Comparison of ENCODE assay signal across 10 mouse cellular contexts in genomic region chr11:103852590-103853283, GRCm38 (mm10).
DNase-seq lines count a peak whose midpoint lies in the region; ATAC-seq lines count a peak whose summit lies in the region.
"Had no signal": no experiment of that assay in that cellular context is flagged by ENCODE, and none has a peak within 500 bp of the region (broad histone marks: within the 10 kb centered on the region; RNA-seq: fewer than 3 reads in every experiment).

No protein-coding gene starts in this region.

- H3K4me2 ChIP-seq in liver, embryonic 13.5 days = 0 out of 2 replicates have a peak overlapping the region, but pooled peaks have one; percentile 6

- no peaks in the 10 kb centered on the region for H3K9me3 ChIP-seq in liver, embryonic 13.5 days (replicated peaks)

- 16% methylated on average over 16 of the region's 16 CpGs for WGBS in liver, embryonic 13.5 days (ENCODE audit: insufficient replicate concordance)

- H3K9ac ChIP-seq in liver, embryonic 13.5 days = no peak overlapping the region

- no peak overlapping the region for H3K4me3 ChIP-seq in liver, embryonic 13.5 days (replicated peaks)

- peaks cover 28% of the 10 kb centered on the region for H3K4me1 ChIP-seq in liver, embryonic 13.5 days (replicated peaks)

- no peaks in the 10 kb centered on the region for H3K27me3 ChIP-seq in liver, embryonic 13.5 days

- H3K27ac ChIP-seq in liver, embryonic 13.5 days = no peak overlapping the region; the same call in none of the 2 replicates
- H3K27ac ChIP-seq: macrophage had no signal

- ATAC-seq in frontal cortex, adult (ENCODE audit: low TSS enrichment) = peak; percentile 69; the same call in 1 of the 2 replicates
- peak; percentile 81 for ATAC-seq in liver, embryonic 13.5 days (ENCODE audit: low read depth)
- ATAC-seq: intestine, embryonic 16.5 days had no signal

- no peak for DNase-seq in frontal cortex, postnatal 36 days (ENCODE audit: low spot score in 2 of 2)
- DNase-seq in retina, postnatal 1 day = peak; percentile 3
- DNase-seq in retina, embryonic 14.5 days (ENCODE audit: low spot score) = no peak
- peak; percentile 49 for DNase-seq in liver, embryonic 13.5 days
- DNase-seq in right cerebral cortex, postnatal 10 days (ENCODE audit: low spot score in 2 of 2) = no peak
- DNase-seq in layer of hippocampus, adult 9-11 months = no peak
- DNase-seq in Muller cell, postnatal 12 days (ENCODE audit: inconsistent ontology term) = no peak

- peaks cover 2% of the 10 kb centered on the region; the same call in 1 of the 2 replicates for H3K36me3 ChIP-seq in liver, embryonic 13.5 days

Comparison
In these comparisons a context has a peak if more than half of its experiments do, and no peak if none do; other contexts are left out.
1. DNase-seq: peak in retina, postnatal 1 day (single experiment) and liver, embryonic 13.5 days (single experiment); none in frontal cortex, postnatal 36 days (0 of 2), retina, embryonic 14.5 days (single experiment), right cerebral cortex, postnatal 10 days (0 of 2), layer of hippocampus, adult 9-11 months (single experiment) and Muller cell, postnatal 12 days (single experiment).